Comparison of ENCODE assay signal across 8 mouse cellular contexts in genomic region chr17:15381092-15381860, GRCm38 (mm10). TPM values are rescaled to one million over a fixed set of nuclear protein-coding genes. Genes with fewer than 3 reads are reported as not detected.
DNase-seq lines count a peak whose midpoint lies in the region; ATAC-seq and TF ChIP-seq lines count a peak whose summit lies in the region.

No protein-coding gene starts in this region.

- H3K4me2 ChIP-seq in heart, embryonic 11.5 days: peak overlapping the region; percentile 96
- peak overlapping the region; percentile 85 for H3K4me2 ChIP-seq in hindbrain, embryonic 12.5 days (replicated peaks)
- peak overlapping the region; percentile 65 for H3K4me2 ChIP-seq in midbrain, embryonic 11.5 days

- peak overlapping the region; percentile 54 for H3K9ac ChIP-seq in heart, embryonic 11.5 days (ENCODE audit: low read depth, low read length)
- 0 out of 2 replicates have a peak overlapping the region, but pooled peaks have one; percentile 22 for H3K9ac ChIP-seq in ES-E14 (ENCODE audit: insufficient read depth, low read depth, low read length, poor library complexity, severe bottlenecking)
- H3K9ac ChIP-seq in hindbrain, embryonic 12.5 days: peak overlapping the region; percentile 62
- peak overlapping the region; percentile 57 for H3K9ac ChIP-seq in midbrain, embryonic 11.5 days (ENCODE audit: low read length)

- in situ Hi-C loops in ES-E14 (cut with MboI; ENCODE audit: low sequenced_read_pairs in 2 of 2, unreplicated experiment in 2 of 2): no loop called here

- peak overlapping the region; percentile 51 for H3K4me3 ChIP-seq in heart, embryonic 11.5 days (ENCODE audit: low read depth, low read length)
- H3K4me3 ChIP-seq in ES-E14 (ENCODE audit: insufficient read depth in 1 of 2, low read depth in 1 of 2, low read length in 2 of 2, poor library complexity in 1 of 2, severe bottlenecking in 1 of 2): peak overlapping the region; percentile 46 to 49
- peak overlapping the region; percentile 37 for H3K4me3 ChIP-seq in hindbrain, embryonic 12.5 days
- H3K4me3 ChIP-seq in midbrain, embryonic 11.5 days (ENCODE audit: low read depth, low read length): peak overlapping the region; percentile 32

- H3K36me3 ChIP-seq in heart, embryonic 11.5 days (ENCODE audit: control insufficient read depth, insufficient read depth, low read length): no peaks in the 10 kb centered on the region
- H3K36me3 ChIP-seq in ES-E14 (ENCODE audit: control insufficient read depth, insufficient read depth, low read length, poor library complexity, severe bottlenecking): no peaks in the 10 kb centered on the region
- H3K36me3 ChIP-seq in hindbrain, embryonic 12.5 days: no peaks in the 10 kb centered on the region
- no peaks in the 10 kb centered on the region for H3K36me3 ChIP-seq in midbrain, embryonic 11.5 days (ENCODE audit: control insufficient read depth, insufficient read depth, low read length)

- ATAC-seq in heart, embryonic 11.5 days (replicated peaks; ENCODE audit: insufficient number of reproducible peaks, low FRiP score, low TSS enrichment): 0 out of 2 replicates have a peak, but pooled peaks have one; percentile 35
- ATAC-seq in hindbrain, embryonic 12.5 days (ENCODE audit: low FRiP score): peak; percentile 27
- peak; percentile 52 for ATAC-seq in midbrain, embryonic 11.5 days (ENCODE audit: low FRiP score)

- no peak overlapping the region for H3K27ac ChIP-seq in heart, embryonic 11.5 days (ENCODE audit: low read depth, low read length)
- no peak overlapping the region for H3K27ac ChIP-seq in ES-E14 (ENCODE audit: insufficient read depth, low read depth, low read length, poor library complexity, severe bottlenecking)
- peak overlapping the region; percentile 98 for H3K27ac ChIP-seq in hindbrain, embryonic 12.5 days
- peak overlapping the region; percentile 87 for H3K27ac ChIP-seq in midbrain, embryonic 11.5 days (ENCODE audit: low read depth, low read length)

- 14% methylated on average over 22 of the region's 22 CpGs for WGBS in heart, embryonic 11.5 days (ENCODE audit: insufficient replicate concordance)
- WGBS in hindbrain, embryonic 12.5 days: 3% methylated on average over 22 of the region's 22 CpGs
- 2% methylated on average over 22 of the region's 22 CpGs for WGBS in midbrain, embryonic 11.5 days

- H3K9me3 ChIP-seq in heart, embryonic 11.5 days (replicated peaks; ENCODE audit: control insufficient read depth, low read length): no peaks in the 10 kb centered on the region
- H3K9me3 ChIP-seq in ES-E14 (ENCODE audit: control insufficient read depth, insufficient read depth, low read depth, low read length): no peaks in the 10 kb centered on the region
- no peaks in the 10 kb centered on the region; the same call in 1 of the 2 replicates for H3K9me3 ChIP-seq in hindbrain, embryonic 12.5 days (replicated peaks)
- no peaks in the 10 kb centered on the region for H3K9me3 ChIP-seq in midbrain, embryonic 11.5 days (ENCODE audit: control insufficient read depth, low read length)

- H3K27me3 ChIP-seq in heart, embryonic 11.5 days (ENCODE audit: control insufficient read depth, insufficient read depth, low read length): peaks cover 65% of the 10 kb centered on the region
- H3K27me3 ChIP-seq in hindbrain, embryonic 12.5 days: peaks cover 38% of the 10 kb centered on the region
- H3K27me3 ChIP-seq in midbrain, embryonic 11.5 days (ENCODE audit: control insufficient read depth, insufficient read depth, low read length): peaks cover 8% of the 10 kb centered on the region; the same call in 1 of the 2 replicates

- H3K4me1 ChIP-seq in heart, embryonic 11.5 days (ENCODE audit: control insufficient read depth, insufficient read depth, low read length): peaks cover 17% of the 10 kb centered on the region
- H3K4me1 ChIP-seq in ES-E14 (ENCODE audit: control insufficient read depth in 2 of 2, insufficient read depth in 2 of 2, low read length in 2 of 2, poor library complexity in 1 of 2): peaks cover 17 to 19% of the 10 kb centered on the region in 2 experiments
- H3K4me1 ChIP-seq in hindbrain, embryonic 12.5 days: peaks cover 57% of the 10 kb centered on the region
- peaks cover 57% of the 10 kb centered on the region for H3K4me1 ChIP-seq in midbrain, embryonic 11.5 days (ENCODE audit: control insufficient read depth, insufficient read depth, low read length)

- DNase-seq in heart, adult 18-20 months: no peak
- DNase-seq in ES-E14 (ENCODE audit: low read depth, low spot score): no peak
- peak; percentile 96 for DNase-seq in midbrain, embryonic 11.5 days (ENCODE audit: low spot score, missing footprints)
- no peak for DNase-seq in thymus, postnatal 4 days
- DNase-seq in spleen, postnatal 14 days (ENCODE audit: low spot score in 2 of 2): no peak
- no peak for DNase-seq in right cerebral cortex, adult 2 months (ENCODE audit: low spot score in 2 of 2)

TF ChIP-seq in ES-E14, 5 proteins besides CTCF, POLR2A, EP300 and RAD21:
- no peak for TF ChIP-seq ZNF384 (IDR thresholded peaks at IDR 0.05; ENCODE audit: low read depth, low read length)
- TF ChIP-seq CHD2 (IDR thresholded peaks at IDR 0.05; ENCODE audit: low read depth, low read length): no peak
- TF ChIP-seq HCFC1 (IDR thresholded peaks at IDR 0.05; ENCODE audit: borderline replicate concordance, insufficient read depth, low read length): no peak
- no peak for TF ChIP-seq ZC3H11A (IDR thresholded peaks at IDR 0.05; ENCODE audit: borderline replicate concordance, low read depth, low read length)
- TF ChIP-seq MAFK (IDR thresholded peaks at IDR 0.05; ENCODE audit: insufficient read depth, low read depth, low read length): no peak

RNA-seq across cellular contexts. Expression of gene Dll1, which starts 4.6 kb away (rescaled TPM):
- polyA plus RNA-seq in heart, embryonic 11.5 days (2014; fragmentation: Nextera tagmentation; extraction: Ambion mirVana): 5.4 and 6.3 TPM in 2 replicates
- total RNA-seq in heart, adult 18-20 months (2021): 1 to 10 TPM; 4.6 to 5.6 TPM
- 13.8 and 42.4 TPM in 2 replicates for total RNA-seq in ES-E14 (2012; rRNA removed)
- polyA plus RNA-seq in hindbrain, embryonic 12.5 days (2016; fragmentation: Nextera tagmentation; extraction: Ambion mirVana): 61.9 and 65.5 TPM in 2 replicates
- polyA plus RNA-seq in midbrain, embryonic 11.5 days (2014; fragmentation: Nextera tagmentation; extraction: Ambion mirVana): 61.4 and 68.6 TPM in 2 replicates

RNA-seq across cellular contexts. Expression of gene Fam120b, which starts 14.7 kb away (rescaled TPM):
- 16.7 and 19.1 TPM in 2 replicates for polyA plus RNA-seq in heart, embryonic 11.5 days (2014; fragmentation: Nextera tagmentation; extraction: Ambion mirVana)
- 10 to 100 TPM; 11.9 to 12.8 TPM for total RNA-seq in heart, adult 18-20 months (2021)
- 7.1 and 9.2 TPM in 2 replicates for total RNA-seq in ES-E14 (2012; rRNA removed)
- 41.6 and 44.6 TPM in 2 replicates for polyA plus RNA-seq in hindbrain, embryonic 12.5 days (2016; fragmentation: Nextera tagmentation; extraction: Ambion mirVana)
- polyA plus RNA-seq in midbrain, embryonic 11.5 days (2014; fragmentation: Nextera tagmentation; extraction: Ambion mirVana): 32.2 and 36.3 TPM in 2 replicates

Comparison
In these comparisons a context has a peak if more than half of its experiments do, and no peak if none do; other contexts are left out.
1. H3K27ac ChIP-seq: peak in hindbrain, embryonic 12.5 days (single experiment) and midbrain, embryonic 11.5 days (single experiment); none in heart, embryonic 11.5 days (single experiment) and ES-E14 (single experiment).
2. Peak in every context shown above with its lines, with median percentiles within 50 percentile points of each other: ATAC-seq, H3K4me2 ChIP-seq, H3K4me3 ChIP-seq and H3K9ac ChIP-seq.